Mouse (Mus musculus) E14TG2a.4 (cell line): Measurements from ENCODE around the gene Asah2.
"Not testable (repeated sequence)": the region's sequence is repeated elsewhere in the genome, so short reads cannot be mapped to it uniquely, and the experiment has no call there.

Source experiments
- H3K27me3 ChIP-seq: 2 replicates; pipeline ENCODE4 v1.6.1; 2014; ENCODE audit warnings: low read length, control low read depth; ENCODE audit not compliant: insufficient read depth
- H3K36me3 ChIP-seq: 2 replicates; pipeline ENCODE4 v1.6.1; 2014; ENCODE audit warnings: low read length, control low read depth; ENCODE audit not compliant: insufficient read depth
- H3K4me1 ChIP-seq: replicated peaks from 2 replicates; pipeline ENCODE4 v1.6.1; 2014; ENCODE audit warnings: low read depth, low read length, control low read depth
- H3K4me3 ChIP-seq: replicated peaks from 2 replicates; pipeline ENCODE4 v1.5.1; 2014; ENCODE audit warnings: mild to moderate bottlenecking, low read length
- H3K9me3 ChIP-seq: 2 replicates; pipeline ENCODE4 v1.6.1; 2014; ENCODE audit warnings: low read length, control low read depth
- CTCF ChIP-seq: conservative IDR thresholded peaks from 2 replicates; pipeline ENCODE4 v1.5.1; 2014; ENCODE audit warnings: low read length
- NANOG ChIP-seq: IDR thresholded peaks from 2 replicates; pipeline ENCODE4 v1.6.1; 2014; ENCODE audit warnings: borderline replicate concordance, low read length, mixed read lengths
- POU5F1 ChIP-seq: IDR thresholded peaks from 2 replicates; pipeline ENCODE4 v1.6.1; 2014; ENCODE audit warnings: low read length, borderline replicate concordance

Asah2 gene

GRCm38 (mm10) chr19:32087736-32088470 lies 20.1 kb downstream of the Asah2 start:
- Histone ChIP-seq H3K9me3 (no peaks in the 10 kb centered on the region), H3K4me1 (no peaks in the 10 kb centered on the region), H3K27me3 (no peaks in the 10 kb centered on the region), H3K4me3 (no peak overlapping the region), H3K36me3 (no peaks in the 10 kb centered on the region)
- TF ChIP-seq POU5F1 (no peak), CTCF (no peak), NANOG (no peak)

- H3K4me3 ChIP-seq, H3K9me3 ChIP-seq, H3K36me3 ChIP-seq, H3K4me1 ChIP-seq, H3K27me3 ChIP-seq: not testable (repeated sequence)
Measured at GRCm38 (mm10) chr19:32084813-32085212, 23.2 kb downstream of the Asah2 start.

DNA sequence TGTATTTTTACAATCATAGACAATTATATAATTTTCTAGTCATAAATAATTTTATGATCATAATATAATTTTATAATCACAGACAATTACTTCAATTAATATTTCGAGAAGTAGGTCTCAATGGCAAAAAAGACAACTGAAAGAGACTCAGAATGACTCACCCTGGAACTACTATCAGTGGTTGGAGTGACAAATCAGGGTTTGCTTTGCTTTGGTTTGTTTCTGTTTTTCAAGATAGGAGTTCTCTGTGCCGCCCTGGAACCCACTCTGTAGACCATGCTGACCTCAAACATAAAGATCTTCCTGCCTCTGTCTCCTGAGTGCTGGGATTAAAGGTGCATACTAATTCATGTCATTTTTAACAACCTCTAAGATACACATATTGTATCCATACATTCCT lies 37.7 kb downstream of the Asah2 start:
- TF ChIP-seq CTCF: no peak
- TF ChIP-seq POU5F1: no peak
- TF ChIP-seq NANOG: no peak
- Histone ChIP-seq H3K4me1 (peaks cover 6% of the 10 kb centered on the region; the same call in 1 of the 2 replicates), H3K4me3 (no peak overlapping the region), H3K9me3 (no peaks in the 10 kb centered on the region), H3K36me3 (no peaks in the 10 kb centered on the region), H3K27me3 (no peaks in the 10 kb centered on the region)

DNA sequence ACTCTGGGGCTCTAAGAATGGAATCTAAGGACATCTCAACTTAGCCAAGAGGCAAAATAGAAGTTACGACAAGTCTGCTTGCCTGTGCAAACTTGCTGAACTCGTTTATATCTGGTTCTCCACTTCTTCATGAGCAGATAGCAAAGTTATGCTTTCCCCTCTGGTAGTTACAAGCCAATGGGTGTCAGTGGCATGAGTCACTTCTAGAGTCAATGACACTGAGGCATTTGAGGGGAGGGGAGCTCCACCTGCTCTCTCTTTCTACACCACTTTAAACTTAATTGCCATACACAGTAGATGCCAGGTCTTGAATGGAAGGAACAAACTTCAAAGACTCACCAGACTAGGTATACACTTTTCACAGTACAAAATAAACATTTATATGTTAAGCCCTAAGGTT lies 38.4 kb downstream of the Asah2 start:
- no peak overlapping the region for H3K4me3 ChIP-seq
- TF ChIP-seq NANOG (no peak), CTCF (no peak), POU5F1 (no peak)
- H3K36me3 ChIP-seq: no peaks in the 10 kb centered on the region
- H3K4me1 ChIP-seq: peaks cover 6% of the 10 kb centered on the region; the same call in 1 of the 2 replicates
- no peaks in the 10 kb centered on the region for H3K9me3 ChIP-seq
- H3K27me3 ChIP-seq: no peaks in the 10 kb centered on the region

DNA sequence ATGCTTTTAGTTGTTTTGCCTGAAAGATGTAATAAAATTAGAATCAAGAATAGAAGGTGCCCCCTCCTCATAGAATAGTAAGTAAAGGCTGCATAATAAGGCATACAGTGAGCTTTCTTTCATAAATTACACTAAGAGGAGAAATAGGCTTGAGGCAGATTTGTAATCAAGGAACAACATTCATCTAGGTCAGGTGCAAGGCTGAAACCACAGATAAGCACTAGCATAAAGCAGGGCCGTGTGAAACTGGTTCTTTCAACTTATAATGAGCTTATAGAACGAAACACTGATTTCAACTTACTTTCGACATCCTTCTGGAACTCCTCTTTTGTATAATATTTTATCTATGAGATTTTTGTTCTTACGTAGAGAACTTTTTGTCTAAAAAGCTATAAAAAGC lies 40.3 kb downstream of the Asah2 start:
- Histone ChIP-seq H3K4me1 (peaks cover 6% of the 10 kb centered on the region; the same call in 1 of the 2 replicates), H3K36me3 (no peaks in the 10 kb centered on the region), H3K27me3 (no peaks in the 10 kb centered on the region), H3K4me3 (no peak overlapping the region), H3K9me3 (no peaks in the 10 kb centered on the region)
- no peak for TF ChIP-seq NANOG
- TF ChIP-seq POU5F1: no peak
- no peak for TF ChIP-seq CTCF

DNA sequence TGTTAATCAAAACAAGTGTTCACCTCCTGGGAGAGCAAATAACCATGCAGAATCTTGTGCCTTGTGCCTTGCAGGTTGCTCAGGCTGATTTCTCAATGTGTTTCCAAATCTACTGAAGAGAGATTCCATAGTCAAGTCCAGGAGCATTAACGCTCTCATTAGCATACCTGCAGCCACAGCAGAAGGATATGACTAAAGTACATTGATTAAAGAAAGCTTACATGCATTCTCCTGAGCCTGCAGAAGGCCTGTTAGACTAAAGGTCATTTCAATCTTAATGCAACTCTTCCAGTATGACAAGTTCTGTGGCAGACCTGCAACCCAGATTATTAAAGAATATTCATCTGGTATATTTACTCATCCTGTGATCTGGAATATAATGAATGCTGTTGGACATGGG lies 46.7 kb downstream of the Asah2 start:
- TF ChIP-seq NANOG: no peak
- no peak for TF ChIP-seq CTCF
- TF ChIP-seq POU5F1: no peak
- H3K27me3 ChIP-seq: no peaks in the 10 kb centered on the region
- no peaks in the 10 kb centered on the region for H3K4me1 ChIP-seq
- no peak overlapping the region for H3K4me3 ChIP-seq
- no peaks in the 10 kb centered on the region for H3K36me3 ChIP-seq
- no peaks in the 10 kb centered on the region for H3K9me3 ChIP-seq

GRCm38 (mm10) chr19:32056252-32056651 lies 51.8 kb downstream of the Asah2 start:
- Histone ChIP-seq H3K36me3 (no peaks in the 10 kb centered on the region), H3K4me3 (no peak overlapping the region), H3K9me3 (no peaks in the 10 kb centered on the region), H3K4me1 (no peaks in the 10 kb centered on the region), H3K27me3 (no peaks in the 10 kb centered on the region)
- no peak for TF ChIP-seq CTCF

- no peaks in the 10 kb centered on the region for H3K9me3 ChIP-seq
- no peaks in the 10 kb centered on the region for H3K4me1 ChIP-seq
- no peak overlapping the region for H3K4me3 ChIP-seq
- H3K36me3 ChIP-seq: no peaks in the 10 kb centered on the region
- H3K27me3 ChIP-seq: no peaks in the 10 kb centered on the region
- TF ChIP-seq CTCF (no peak), POU5F1 (no peak), NANOG (no peak)
Measured at GRCm38 (mm10) chr19:32055725-32056124, 52.3 kb downstream of the Asah2 start.

GRCm38 (mm10) chr19:32051251-32051650 lies 56.8 kb downstream of the Asah2 start:
- Histone ChIP-seq H3K4me1 (no peaks in the 10 kb centered on the region), H3K9me3 (no peaks in the 10 kb centered on the region), H3K27me3 (no peaks in the 10 kb centered on the region), H3K4me3 (no peak overlapping the region), H3K36me3 (no peaks in the 10 kb centered on the region)
- no peak for TF ChIP-seq CTCF
- no peak for TF ChIP-seq NANOG
- TF ChIP-seq POU5F1: no peak
